ENCODE assay signal across 9 mouse cellular contexts in genomic region chr7:24373538-24374379, GRCm38 (mm10). TPM values are rescaled to one million over a fixed set of nuclear protein-coding genes. Genes with fewer than 3 reads are reported as not detected.
DNase-seq lines count a peak whose midpoint lies in the region; ATAC-seq and TF ChIP-seq lines count a peak whose summit lies in the region.
"Had no signal": no experiment of that assay in that cellular context is flagged by ENCODE, and none has a peak within 500 bp of the region (broad histone marks: within the 10 kb centered on the region; RNA-seq: fewer than 3 reads in every experiment).

No protein-coding gene starts in this region.

- no peaks in the 10 kb centered on the region for H3K36me3 ChIP-seq in heart, embryonic 10.5 days
- no peaks in the 10 kb centered on the region for H3K36me3 ChIP-seq in kidney, embryonic 15.5 days
- H3K36me3 ChIP-seq in lung, postnatal 0 days (ENCODE audit: insufficient read depth, low read length), result no peaks in the 10 kb centered on the region

- peak overlapping the region; percentile 82 for H3K27ac ChIP-seq in heart, embryonic 10.5 days
- H3K27ac ChIP-seq in kidney, embryonic 15.5 days, result peak overlapping the region; percentile 64
- H3K27ac ChIP-seq in lung, postnatal 0 days (ENCODE audit: low read length), result no peak overlapping the region; the same call in 1 of the 2 replicates

- H3K4me3 ChIP-seq in heart, embryonic 10.5 days, result no peak overlapping the region
- H3K4me3 ChIP-seq in kidney, embryonic 15.5 days (replicated peaks), result no peak overlapping the region
- H3K4me3 ChIP-seq in lung, postnatal 0 days (ENCODE audit: low read depth, low read length), result no peak overlapping the region

- peak; percentile 85 for DNase-seq in layer of hippocampus, adult 9-11 months
- no peak for DNase-seq in layer of hippocampus, adult 8-10 months (ENCODE audit: low spot score in 2 of 2)
- DNase-seq in brain, embryonic 14.5 days (ENCODE audit: low read depth), result peak; percentile 82
- no peak for DNase-seq in heart, embryonic 10.5 days (ENCODE audit: low spot score)
- peak; percentile 40 for DNase-seq in lung, postnatal 0 days (ENCODE audit: low spot score)
- DNase-seq in ovary, postnatal 36 days (ENCODE audit: low spot score), result peak; percentile 59
- no peak for DNase-seq in embryo, embryonic 11 days

- no peak overlapping the region for H3K9ac ChIP-seq in kidney, embryonic 15.5 days
- no peak overlapping the region for H3K9ac ChIP-seq in lung, postnatal 0 days (replicated peaks; ENCODE audit: low read depth)

- 45% methylated on average over 18 of the region's 20 CpGs for WGBS in heart, embryonic 10.5 days
- WGBS in kidney, embryonic 15.5 days, result 40% methylated on average over 20 of the region's 20 CpGs
- 19% methylated on average over 19 of the region's 20 CpGs for WGBS in lung, postnatal 0 days

- H3K4me1 ChIP-seq in heart, embryonic 10.5 days, result peaks cover 29% of the 10 kb centered on the region
- H3K4me1 ChIP-seq in kidney, embryonic 15.5 days, result peaks cover 41% of the 10 kb centered on the region
- H3K4me1 ChIP-seq in lung, postnatal 0 days (ENCODE audit: insufficient read depth, low read depth, low read length), result peaks cover 5% of the 10 kb centered on the region

- TF ChIP-seq CTCF in brain, embryonic 14.5 days (IDR thresholded peaks at IDR 0.05; ENCODE audit: borderline replicate concordance, extremely low read depth, insufficient read depth, insufficient read length), result no peak
- TF ChIP-seq CTCF in lung, postnatal 0 days (IDR thresholded peaks at IDR 0.05), result no peak

- no peaks in the 10 kb centered on the region for H3K9me3 ChIP-seq in heart, embryonic 10.5 days
- no peaks in the 10 kb centered on the region for H3K9me3 ChIP-seq in kidney, embryonic 15.5 days (replicated peaks)
- no peaks in the 10 kb centered on the region for H3K9me3 ChIP-seq in lung, postnatal 0 days (ENCODE audit: low read length)

- TF ChIP-seq EP300 in lung, postnatal 0 days (IDR thresholded peaks at IDR 0.05), result peak; percentile 42; the same call in 1 of the 2 replicates

- H3K27me3 ChIP-seq in heart, embryonic 10.5 days (ENCODE audit: insufficient read depth, poor library complexity, severe bottlenecking), result peaks cover 30% of the 10 kb centered on the region
- no peaks in the 10 kb centered on the region; the same call in 1 of the 2 replicates for H3K27me3 ChIP-seq in kidney, embryonic 15.5 days
- H3K27me3 ChIP-seq in lung, postnatal 0 days (replicated peaks; ENCODE audit: insufficient read depth, low read length), result no peaks in the 10 kb centered on the region

- H3K4me2 ChIP-seq in kidney, embryonic 15.5 days, result no peak overlapping the region
- 0 out of 2 replicates have a peak overlapping the region, but pooled peaks have one; percentile 14 for H3K4me2 ChIP-seq in lung, postnatal 0 days (replicated peaks; ENCODE audit: low read depth, low read length)

- no peak for TF ChIP-seq POLR2A in brain, embryonic 14.5 days (IDR thresholded peaks at IDR 0.05; ENCODE audit: borderline replicate concordance, extremely low read depth, insufficient read depth, insufficient read length, poor library complexity, severe bottlenecking)

- peak; percentile 16; the same call in 1 of the 2 replicates for ATAC-seq in kidney, embryonic 15.5 days (replicated peaks; ENCODE audit: low FRiP score)
- ATAC-seq in lung, postnatal 0 days, result peak; percentile 23

RNA-seq across cellular contexts. Expression of gene Kcnn4, which starts 3.7 kb away (rescaled TPM):
- 1 to 10 TPM in 1 of 4 experiments, under 1 TPM in 2, not detected in 1; 0.27 to 1.2 (median 0.90) TPM for total RNA-seq in layer of hippocampus, adult 8-10 months (2022)
- polyA plus RNA-seq in brain, embryonic 14.5 days (2012; rRNA removed), result 0.76 and 1.4 TPM in 2 replicates
- polyA plus RNA-seq in heart, embryonic 10.5 days (2016; fragmentation: Nextera tagmentation; extraction: Ambion mirVana), result 11.7 and 14.2 TPM in 2 replicates
- 4.9 and 5.5 TPM in 2 replicates for polyA plus RNA-seq in kidney, embryonic 15.5 days (2015; fragmentation: Nextera tagmentation; extraction: Ambion mirVana)
- 2.0 and 2.6 TPM in 2 replicates for polyA plus RNA-seq in lung, postnatal 0 days (2015; fragmentation: Nextera tagmentation; extraction: Ambion mirVana)

RNA-seq across cellular contexts. Expression of gene Lypd5, which starts 24.8 kb away (rescaled TPM):
- total RNA-seq in layer of hippocampus, adult 8-10 months (2022), result not detected
- polyA plus RNA-seq in brain, embryonic 14.5 days (2012; rRNA removed), result 0.07 and 0.11 TPM in 2 replicates
- not detected in 2 replicates for polyA plus RNA-seq in heart, embryonic 10.5 days (2016; fragmentation: Nextera tagmentation; extraction: Ambion mirVana)
- polyA plus RNA-seq in kidney, embryonic 15.5 days (2015; fragmentation: Nextera tagmentation; extraction: Ambion mirVana), result 0.28 TPM in 1 of 2 replicates, not detected in the other
- polyA plus RNA-seq in lung, postnatal 0 days (2015; fragmentation: Nextera tagmentation; extraction: Ambion mirVana), result not detected in 2 replicates
- total RNA-seq: layer of hippocampus, postnatal 36 days had no signal

RNA-seq across cellular contexts. Expression of gene Smg9, which starts 25.7 kb away (rescaled TPM):
- total RNA-seq in layer of hippocampus, adult 8-10 months (2022), result 10 to 100 TPM; 33.8 to 49.8 (median 44.0) TPM
- 66.2 and 69.6 TPM in 2 replicates for polyA plus RNA-seq in brain, embryonic 14.5 days (2012; rRNA removed)
- polyA plus RNA-seq in heart, embryonic 10.5 days (2016; fragmentation: Nextera tagmentation; extraction: Ambion mirVana), result 25.4 and 27.7 TPM in 2 replicates
- polyA plus RNA-seq in kidney, embryonic 15.5 days (2015; fragmentation: Nextera tagmentation; extraction: Ambion mirVana), result 28.0 and 32.8 TPM in 2 replicates
- polyA plus RNA-seq in lung, postnatal 0 days (2015; fragmentation: Nextera tagmentation; extraction: Ambion mirVana), result 15.2 and 16.4 TPM in 2 replicates

RNA-seq across cellular contexts. Expression of gene Tescl, which starts 40.0 kb away (rescaled TPM):
- total RNA-seq in layer of hippocampus, adult 8-10 months (2022), result not detected
- 0.19 and 0.23 TPM in 2 replicates for polyA plus RNA-seq in brain, embryonic 14.5 days (2012; rRNA removed)
- polyA plus RNA-seq in heart, embryonic 10.5 days (2016; fragmentation: Nextera tagmentation; extraction: Ambion mirVana), result not detected in 2 replicates
- 0.43 TPM in 1 of 2 replicates, not detected in the other for polyA plus RNA-seq in kidney, embryonic 15.5 days (2015; fragmentation: Nextera tagmentation; extraction: Ambion mirVana)
- 0.27 TPM in 2 replicates for polyA plus RNA-seq in lung, postnatal 0 days (2015; fragmentation: Nextera tagmentation; extraction: Ambion mirVana)
- total RNA-seq: layer of hippocampus, postnatal 36 days had no signal

RNA-seq across cellular contexts. Expression of gene Zfp94, which starts 57.3 kb away (rescaled TPM):
- total RNA-seq in layer of hippocampus, adult 8-10 months (2022), result 10 to 100 TPM; 14.4 to 18.3 (median 15.6) TPM
- polyA plus RNA-seq in brain, embryonic 14.5 days (2012; rRNA removed), result 19.3 and 26.9 TPM in 2 replicates
- polyA plus RNA-seq in heart, embryonic 10.5 days (2016; fragmentation: Nextera tagmentation; extraction: Ambion mirVana), result 7.0 and 10.1 TPM in 2 replicates
- 11.3 and 12.1 TPM in 2 replicates for polyA plus RNA-seq in kidney, embryonic 15.5 days (2015; fragmentation: Nextera tagmentation; extraction: Ambion mirVana)
- polyA plus RNA-seq in lung, postnatal 0 days (2015; fragmentation: Nextera tagmentation; extraction: Ambion mirVana), result 5.2 and 5.7 TPM in 2 replicates

Comparison
In these comparisons a context has a peak if more than half of its experiments do, and no peak if none do; other contexts are left out.
1. DNase-seq: peak in layer of hippocampus, adult 9-11 months (single experiment), brain, embryonic 14.5 days (single experiment), lung, postnatal 0 days (single experiment) and ovary, postnatal 36 days (single experiment); none in layer of hippocampus, adult 8-10 months (0 of 2), heart, embryonic 10.5 days (single experiment) and embryo, embryonic 11 days (single experiment).